Mouse (Mus musculus) 416B (cell line): ENCODE measurements around the gene Nadk2.
A peak's percentile ranks its signal among the peaks of the same experiment; 100 is the strongest.

Experiments used
- DNase-seq: peaks from one replicate; pipeline ENCODE4 v3.0.0; 2011; ENCODE audit warnings: low read depth

Nadk2 gene

GRCm38 (mm10) chr15:9087895-9088682 is 17.0 kb downstream of the Nadk2 start:
- DNase-seq, result no peak

- DNase-seq, result no peak
These were observed 17.6 kb downstream of the Nadk2 start for GRCm38 (mm10) chr15:9088683-9089072.

- no peak for DNase-seq
These were observed 18.2 kb downstream of the Nadk2 start for GRCm38 (mm10) chr15:9089136-9089720.

GRCm38 (mm10) chr15:9090662-9091061 is 19.6 kb downstream of the Nadk2 start:
- DNase-seq, result no peak

GRCm38 (mm10) chr15:9093598-9094365 is 22.7 kb downstream of the Nadk2 start:
- DNase-seq, result no peak

GRCm38 (mm10) chr15:9094366-9094750 is 23.3 kb downstream of the Nadk2 start:
- no peak for DNase-seq

GRCm38 (mm10) chr15:9096865-9097264 is 25.8 kb downstream of the Nadk2 start:
- DNase-seq, result no peak

GRCm38 (mm10) chr15:9100446-9101077 is 29.5 kb downstream of the Nadk2 start:
- no peak for DNase-seq

- no peak for DNase-seq
These were observed 35.4 kb downstream of the Nadk2 start for GRCm38 (mm10) chr15:9106303-9107074.

- DNase-seq, result no peak
These were observed 39.7 kb downstream of the Nadk2 start for GRCm38 (mm10) chr15:9110526-9111347.

GRCm38 (mm10) chr15:9111648-9112047 is 40.6 kb downstream of the Nadk2 start:
- DNase-seq, result no peak

GRCm38 (mm10) chr15:9113556-9113955 is 42.5 kb downstream of the Nadk2 start:
- no peak for DNase-seq

- no peak for DNase-seq
These were observed 43.1 kb downstream of the Nadk2 start for GRCm38 (mm10) chr15:9114131-9114530.

- no peak for DNase-seq
These were observed 43.5 kb downstream of the Nadk2 start for GRCm38 (mm10) chr15:9114599-9114998.

- no peak for DNase-seq
These were observed 47.8 kb downstream of the Nadk2 start for GRCm38 (mm10) chr15:9118852-9119251.

- peak; percentile 65 for DNase-seq
These were observed 49.0 kb downstream of the Nadk2 start for GRCm38 (mm10) chr15:9120081-9120480.

- no peak for DNase-seq
These were observed 51.9 kb downstream of the Nadk2 start for GRCm38 (mm10) chr15:9122989-9123388.

GRCm38 (mm10) chr15:9124856-9125255 is 53.8 kb downstream of the Nadk2 start:
- no peak for DNase-seq

- DNase-seq, result no peak
These were observed 56.2 kb downstream of the Nadk2 start for GRCm38 (mm10) chr15:9127051-9127791.
